ENCODE assay signal across 12 mouse cellular contexts in the genomic region with DNA sequence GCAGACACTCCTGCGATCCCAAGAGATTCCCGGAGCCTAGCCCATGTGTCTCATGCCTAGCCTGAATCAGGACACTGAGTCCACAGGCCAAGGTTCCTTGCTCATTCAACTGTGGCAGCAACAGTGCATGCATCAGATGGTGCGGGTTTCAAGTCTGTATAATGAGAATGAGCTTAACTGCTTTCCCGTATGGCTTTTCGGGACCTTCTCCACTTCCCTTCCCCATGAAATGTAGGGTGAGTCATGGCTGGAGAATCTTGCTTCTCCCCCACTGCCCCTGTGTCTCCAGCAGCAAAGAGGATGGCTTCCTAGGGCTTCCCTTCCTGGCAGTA.
DNase-seq lines count a peak whose midpoint lies in the region; ATAC-seq and TF ChIP-seq lines count a peak whose summit lies in the region.
"Had no signal": no experiment of that assay in that cellular context is flagged by ENCODE, and none has a peak within 500 bp of the region (broad histone marks: within the 10 kb centered on the region; RNA-seq: fewer than 3 reads in every experiment).

No protein-coding gene starts in this region.

- DNase-seq in gastrocnemius, adult 2 months = no peak
- no peak for DNase-seq in gastrocnemius, postnatal 14 days
- DNase-seq in midbrain, embryonic 10.5 days (ENCODE audit: low spot score) = no peak
- DNase-seq in midbrain, postnatal 0 days (ENCODE audit: low spot score) = no peak
- peak; percentile 47 for DNase-seq in kidney, adult 8-10 months
- peak; percentile 16 for DNase-seq in naive thymus-derived CD4-positive, alpha-beta T cell, adult 2 months (ENCODE audit: low read depth)
- DNase-seq in adrenal gland, postnatal 10 days = no peak
- no peak for DNase-seq in left cerebral cortex, adult 8-10 months (ENCODE audit: low spot score in 2 of 2)
- DNase-seq: spleen, adult 18-20 months had no signal

- H3K36me3 ChIP-seq in midbrain, embryonic 10.5 days = no peaks in the 10 kb centered on the region
- H3K36me3 ChIP-seq in midbrain, postnatal 0 days (ENCODE audit: insufficient read depth, low read length) = no peaks in the 10 kb centered on the region
- H3K36me3 ChIP-seq: liver, embryonic 15.5 days; midbrain, embryonic 15.5 days had no signal

- no peak for TF ChIP-seq CTCF in gastrocnemius, adult 2 months (IDR thresholded peaks at IDR 0.05)
- no peak for TF ChIP-seq CTCF in midbrain, postnatal 0 days (IDR thresholded peaks at IDR 0.05)

- ATAC-seq in midbrain, postnatal 0 days (ENCODE audit: low FRiP score) = no peak
- ATAC-seq: forebrain, embryonic 16.5 days; midbrain, embryonic 15.5 days had no signal

- no peak overlapping the region for H3K4me2 ChIP-seq in midbrain, postnatal 0 days (ENCODE audit: low read depth, low read length, poor library complexity, severe bottlenecking)
- H3K4me2 ChIP-seq: liver, embryonic 15.5 days; midbrain, embryonic 15.5 days had no signal

- intact Hi-C loops in gastrocnemius, adult 2 months (cut with DNase I) = no loop called here
- intact Hi-C loops in gastrocnemius, postnatal 14 days (cut with DNase I; ENCODE audit: low total_unique reads) = no loop called here

- H3K9ac ChIP-seq in midbrain, postnatal 0 days (replicated peaks; ENCODE audit: low read length, poor library complexity, severe bottlenecking) = no peak overlapping the region
- H3K9ac ChIP-seq: liver, embryonic 15.5 days; midbrain, embryonic 15.5 days had no signal

- peak overlapping the region; percentile 91 for H3K27ac ChIP-seq in gastrocnemius, adult 2 months
- H3K27ac ChIP-seq in midbrain, embryonic 10.5 days (replicated peaks) = 0 out of 2 replicates have a peak overlapping the region, but pooled peaks have one; percentile 24
- no peak overlapping the region for H3K27ac ChIP-seq in midbrain, postnatal 0 days (ENCODE audit: low read depth, low read length)
- H3K27ac ChIP-seq: liver, embryonic 15.5 days; midbrain, embryonic 15.5 days had no signal

- no peak overlapping the region for H3K4me3 ChIP-seq in gastrocnemius, adult 2 months
- no peak overlapping the region for H3K4me3 ChIP-seq in midbrain, embryonic 10.5 days
- no peak overlapping the region for H3K4me3 ChIP-seq in midbrain, postnatal 0 days (ENCODE audit: low read depth, low read length)
- H3K4me3 ChIP-seq: liver, embryonic 15.5 days; midbrain, embryonic 15.5 days had no signal

- WGBS in midbrain, embryonic 10.5 days = 73% methylated on average over 5 of the region's 5 CpGs
- WGBS in midbrain, postnatal 0 days = 69% methylated on average over 5 of the region's 5 CpGs

- no peaks in the 10 kb centered on the region for H3K9me3 ChIP-seq in midbrain, embryonic 10.5 days (replicated peaks)
- no peaks in the 10 kb centered on the region for H3K9me3 ChIP-seq in midbrain, postnatal 0 days (ENCODE audit: low read length)
- H3K9me3 ChIP-seq: liver, embryonic 15.5 days; midbrain, embryonic 15.5 days had no signal

- peaks cover 23% of the 10 kb centered on the region for H3K4me1 ChIP-seq in midbrain, embryonic 10.5 days
- H3K4me1 ChIP-seq in midbrain, postnatal 0 days (ENCODE audit: insufficient read depth, low read length) = no peaks in the 10 kb centered on the region
- H3K4me1 ChIP-seq: liver, embryonic 15.5 days; midbrain, embryonic 15.5 days had no signal

- H3K27me3 ChIP-seq in midbrain, embryonic 10.5 days (ENCODE audit: low read depth, poor library complexity, severe bottlenecking) = no peaks in the 10 kb centered on the region
- H3K27me3 ChIP-seq in midbrain, postnatal 0 days (ENCODE audit: insufficient read depth, low read length) = no peaks in the 10 kb centered on the region
- H3K27me3 ChIP-seq: liver, embryonic 15.5 days; midbrain, embryonic 15.5 days had no signal

Comparison
In these comparisons a context has a peak if more than half of its experiments do, and no peak if none do; other contexts are left out.
1. DNase-seq: peak in kidney, adult 8-10 months (2 of 2) and naive thymus-derived CD4-positive, alpha-beta T cell, adult 2 months (single experiment); none in gastrocnemius, adult 2 months (single experiment), gastrocnemius, postnatal 14 days (single experiment), midbrain, embryonic 10.5 days (single experiment), midbrain, postnatal 0 days (single experiment), adrenal gland, postnatal 10 days (single experiment) and left cerebral cortex, adult 8-10 months (0 of 2).